Mouse (Mus musculus): ENCODE measurements around the gene Trpm1. TPM values are rescaled to one million over a fixed set of nuclear protein-coding genes. Genes with fewer than 3 reads are reported as not detected.
A peak's percentile ranks its signal among the peaks of the same experiment; 100 is the strongest.

Trpm1 gene
- polyA plus RNA-seq, 1 experiment from 2014 or later = 16.1 TPM

GRCm38 (mm10) chr7:64287414-64288091, 133.9 kb downstream of the Trpm1 start, which contains the start of gene Mtmr10:
Gene Mtmr10 (plus strand): TSS chr7:64287653.
- DNase-seq (ENCODE audit: low spot score) (peak; percentile 97), ATAC-seq (replicated peaks; ENCODE audit: insufficient number of reproducible peaks, low FRiP score, low TSS enrichment, low read depth) (peak; percentile 96)
- under 1% methylated on average over 76 of the region's 77 CpGs for WGBS
- Histone ChIP-seq H3K4me2 (ENCODE audit: low read depth, low read length) (peak within 1 kb of the TSS; percentile 57), H3K4me1 (ENCODE audit: control insufficient read depth, insufficient read depth, low read length) (no peaks in the 10 kb centered on the region), H3K9me3 (replicated peaks; ENCODE audit: control insufficient read depth, low read length) (no peaks in the 10 kb centered on the region), H3K4me3 (ENCODE audit: low read depth, low read length) (peak within 1 kb of the TSS; percentile 53), H3K27me3 (ENCODE audit: control insufficient read depth, insufficient read depth, low read length) (no peaks in the 10 kb centered on the region), H3K9ac (replicated peaks; ENCODE audit: low read length) (peak within 1 kb of the TSS; percentile 64), H3K27ac (replicated peaks; ENCODE audit: low read depth, low read length) (no peak within 1 kb of the TSS), H3K36me3 (replicated peaks; ENCODE audit: control insufficient read depth, insufficient read depth, low read depth, low read length) (no peaks in the 10 kb centered on the region)

DNA sequence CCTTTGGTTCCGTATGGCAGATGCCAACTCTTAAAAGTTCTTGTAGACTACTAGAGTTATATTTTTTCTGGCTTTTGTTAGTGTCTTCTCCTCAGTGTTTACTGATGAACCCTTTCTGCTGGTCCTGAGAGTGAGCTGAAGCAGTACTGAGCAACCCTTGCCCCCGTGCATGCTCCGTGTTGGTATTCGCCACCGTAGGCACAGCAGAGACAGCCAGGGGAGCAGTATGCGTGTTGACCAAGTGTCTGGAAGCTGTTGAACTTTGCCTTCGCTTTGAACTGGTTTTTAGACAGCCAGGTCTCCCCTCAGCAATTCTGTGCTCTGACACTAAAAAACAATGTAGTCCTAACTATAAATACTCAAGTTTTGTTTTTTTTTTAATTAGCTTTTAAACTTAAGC, 135.8 kb downstream of the Trpm1 start:
- H3K4me3 ChIP-seq (ENCODE audit: low read depth, low read length) = no peak overlapping the region
- no peaks in the 10 kb centered on the region for H3K27me3 ChIP-seq (ENCODE audit: control insufficient read depth, insufficient read depth, low read length)
- DNase-seq (ENCODE audit: low spot score) (no peak), ATAC-seq (replicated peaks; ENCODE audit: insufficient number of reproducible peaks, low FRiP score, low TSS enrichment, low read depth) (no peak)
- no peaks in the 10 kb centered on the region for H3K9me3 ChIP-seq (replicated peaks; ENCODE audit: control insufficient read depth, low read length)
- no peak overlapping the region for H3K9ac ChIP-seq (replicated peaks; ENCODE audit: low read length)
- no peak overlapping the region for H3K27ac ChIP-seq (replicated peaks; ENCODE audit: low read depth, low read length)
- 91% methylated on average over 7 of the region's 7 CpGs for WGBS
- no peaks in the 10 kb centered on the region for H3K36me3 ChIP-seq (replicated peaks; ENCODE audit: control insufficient read depth, insufficient read depth, low read depth, low read length)
- no peaks in the 10 kb centered on the region for H3K4me1 ChIP-seq (ENCODE audit: control insufficient read depth, insufficient read depth, low read length)
- no peak overlapping the region for H3K4me2 ChIP-seq (ENCODE audit: low read depth, low read length)

GRCm38 (mm10) chr7:64290431-64290830, 136.8 kb downstream of the Trpm1 start:
- ATAC-seq (replicated peaks; ENCODE audit: insufficient number of reproducible peaks, low FRiP score, low TSS enrichment, low read depth) (no peak), DNase-seq (ENCODE audit: low spot score) (no peak)
- Histone ChIP-seq H3K4me2 (ENCODE audit: low read depth, low read length) (no peak overlapping the region), H3K9ac (replicated peaks; ENCODE audit: low read length) (no peak overlapping the region), H3K4me1 (ENCODE audit: control insufficient read depth, insufficient read depth, low read length) (no peaks in the 10 kb centered on the region), H3K9me3 (replicated peaks; ENCODE audit: control insufficient read depth, low read length) (no peaks in the 10 kb centered on the region), H3K4me3 (ENCODE audit: low read depth, low read length) (no peak overlapping the region), H3K27me3 (ENCODE audit: control insufficient read depth, insufficient read depth, low read length) (no peaks in the 10 kb centered on the region), H3K27ac (replicated peaks; ENCODE audit: low read depth, low read length) (no peak overlapping the region), H3K36me3 (replicated peaks; ENCODE audit: control insufficient read depth, insufficient read depth, low read depth, low read length) (no peaks in the 10 kb centered on the region)
- 87% methylated on average over 6 of the region's 6 CpGs for WGBS

DNA sequence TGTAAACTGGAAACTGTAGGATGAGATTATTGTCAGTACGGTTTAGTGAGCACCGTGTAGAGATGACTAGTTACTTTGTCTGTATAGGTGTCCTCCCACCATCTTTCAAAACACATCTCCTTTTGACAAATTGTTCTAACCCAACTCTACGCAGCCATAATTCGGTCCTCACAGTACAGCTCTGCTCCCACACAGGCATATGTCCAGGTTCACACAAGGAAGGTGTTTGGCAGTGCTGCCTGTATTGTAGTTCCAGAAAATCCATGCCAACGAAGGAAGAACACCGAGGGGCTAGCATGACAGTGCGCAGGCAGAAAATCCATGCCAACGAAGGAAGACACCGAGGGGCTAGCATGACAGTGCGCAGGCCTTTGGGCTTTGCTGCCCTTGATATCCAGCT, 138.1 kb downstream of the Trpm1 start:
- Histone ChIP-seq H3K4me1 (ENCODE audit: control insufficient read depth, insufficient read depth, low read length) (no peaks in the 10 kb centered on the region), H3K27ac (replicated peaks; ENCODE audit: low read depth, low read length) (no peak overlapping the region), H3K9ac (replicated peaks; ENCODE audit: low read length) (no peak overlapping the region), H3K4me3 (ENCODE audit: low read depth, low read length) (no peak overlapping the region), H3K9me3 (replicated peaks; ENCODE audit: control insufficient read depth, low read length) (no peaks in the 10 kb centered on the region), H3K36me3 (replicated peaks; ENCODE audit: control insufficient read depth, insufficient read depth, low read depth, low read length) (no peaks in the 10 kb centered on the region), H3K27me3 (ENCODE audit: control insufficient read depth, insufficient read depth, low read length) (no peaks in the 10 kb centered on the region), H3K4me2 (ENCODE audit: low read depth, low read length) (no peak overlapping the region)
- no peak for ATAC-seq (replicated peaks; ENCODE audit: insufficient number of reproducible peaks, low FRiP score, low TSS enrichment, low read depth)
- 95% methylated on average over 10 of the region's 10 CpGs for WGBS
- no peak for DNase-seq (ENCODE audit: low spot score)

DNA sequence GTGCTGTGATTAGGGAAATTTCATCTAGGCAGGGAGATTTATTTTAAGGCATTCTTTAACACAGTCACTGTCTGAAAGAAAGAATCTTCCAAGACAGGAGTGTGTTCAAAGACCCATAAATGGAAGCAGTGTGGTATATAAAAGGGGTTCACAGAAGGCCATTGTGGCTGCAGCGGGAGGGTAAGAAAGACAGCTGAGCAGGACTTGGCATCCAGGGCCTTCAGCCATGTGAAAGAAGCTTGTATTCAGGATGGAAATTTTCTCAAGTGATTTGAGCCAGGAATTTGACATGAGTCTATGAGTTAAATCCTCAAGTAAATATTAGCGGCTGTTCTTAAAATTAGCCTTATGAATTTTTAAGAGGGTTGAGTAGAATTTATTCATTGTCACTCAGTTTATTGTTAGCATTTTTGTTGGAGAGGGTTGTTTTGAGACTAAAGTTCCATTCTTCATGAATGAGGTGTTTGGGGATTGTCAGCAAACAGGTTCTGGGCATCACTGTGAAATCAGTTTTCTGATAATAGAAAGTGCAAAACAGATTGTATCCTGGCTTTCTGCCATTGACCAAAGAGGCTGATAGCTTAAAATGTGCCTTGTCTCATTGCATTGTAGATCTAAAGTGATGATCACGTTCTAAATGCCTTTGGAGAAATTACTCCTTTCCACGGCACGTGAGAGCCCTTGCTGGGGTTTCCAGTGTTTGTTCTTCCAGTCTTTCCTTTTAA, 142.8 kb downstream of the Trpm1 start:
- H3K9me3 ChIP-seq (replicated peaks; ENCODE audit: control insufficient read depth, low read length) = no peaks in the 10 kb centered on the region
- no peak overlapping the region for H3K4me3 ChIP-seq (ENCODE audit: low read depth, low read length)
- 57% methylated on average over 5 of the region's 5 CpGs for WGBS
- H3K27ac ChIP-seq (replicated peaks; ENCODE audit: low read depth, low read length) = no peak overlapping the region
- DNase-seq (ENCODE audit: low spot score) (no peak), ATAC-seq (replicated peaks; ENCODE audit: insufficient number of reproducible peaks, low FRiP score, low TSS enrichment, low read depth) (no peak)
- H3K4me1 ChIP-seq (ENCODE audit: control insufficient read depth, insufficient read depth, low read length) = no peaks in the 10 kb centered on the region
- no peaks in the 10 kb centered on the region for H3K27me3 ChIP-seq (ENCODE audit: control insufficient read depth, insufficient read depth, low read length)
- H3K4me2 ChIP-seq (ENCODE audit: low read depth, low read length) = no peak overlapping the region
- no peak overlapping the region for H3K9ac ChIP-seq (replicated peaks; ENCODE audit: low read length)
- H3K36me3 ChIP-seq (replicated peaks; ENCODE audit: control insufficient read depth, insufficient read depth, low read depth, low read length) = no peaks in the 10 kb centered on the region

- no peak overlapping the region for H3K27ac ChIP-seq (replicated peaks; ENCODE audit: low read depth, low read length)
- ATAC-seq (replicated peaks; ENCODE audit: insufficient number of reproducible peaks, low FRiP score, low TSS enrichment, low read depth) (no peak), DNase-seq (ENCODE audit: low spot score) (no peak)
- H3K4me3 ChIP-seq (ENCODE audit: low read depth, low read length) = no peak overlapping the region
- no peak overlapping the region for H3K9ac ChIP-seq (replicated peaks; ENCODE audit: low read length)
- WGBS = 85% methylated on average over 7 of the region's 7 CpGs
- H3K36me3 ChIP-seq (replicated peaks; ENCODE audit: control insufficient read depth, insufficient read depth, low read depth, low read length) = no peaks in the 10 kb centered on the region
- no peaks in the 10 kb centered on the region for H3K4me1 ChIP-seq (ENCODE audit: control insufficient read depth, insufficient read depth, low read length)
- H3K4me2 ChIP-seq (ENCODE audit: low read depth, low read length) = no peak overlapping the region
- H3K27me3 ChIP-seq (ENCODE audit: control insufficient read depth, insufficient read depth, low read length) = no peaks in the 10 kb centered on the region
- H3K9me3 ChIP-seq (replicated peaks; ENCODE audit: control insufficient read depth, low read length) = no peaks in the 10 kb centered on the region
These were observed 156.6 kb downstream of the Trpm1 start for GRCm38 (mm10) chr7:64310241-64310640.

DNA sequence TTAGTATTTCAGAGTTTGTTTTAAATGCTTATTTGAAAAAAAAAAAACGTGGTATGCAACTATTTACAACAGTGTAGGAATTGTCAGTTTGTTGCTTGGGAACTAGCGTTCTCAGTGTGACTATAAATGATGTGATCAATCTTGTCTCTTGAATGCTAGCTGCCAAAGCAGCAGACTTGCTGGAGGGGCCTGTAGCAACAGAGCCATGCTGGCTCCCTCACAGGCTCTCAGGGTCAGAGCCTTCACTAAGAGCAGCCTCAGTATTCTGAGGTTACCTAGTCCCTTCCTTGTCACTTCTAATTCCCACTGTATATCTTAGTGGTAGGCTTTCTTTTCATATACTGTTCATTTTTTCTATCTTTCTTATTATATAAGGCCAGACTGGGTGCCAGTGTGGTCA, 157.1 kb downstream of the Trpm1 start:
- Histone ChIP-seq H3K4me3 (ENCODE audit: low read depth, low read length) (no peak overlapping the region), H3K9me3 (replicated peaks; ENCODE audit: control insufficient read depth, low read length) (no peaks in the 10 kb centered on the region), H3K36me3 (replicated peaks; ENCODE audit: control insufficient read depth, insufficient read depth, low read depth, low read length) (no peaks in the 10 kb centered on the region), H3K27ac (replicated peaks; ENCODE audit: low read depth, low read length) (no peak overlapping the region), H3K4me1 (ENCODE audit: control insufficient read depth, insufficient read depth, low read length) (no peaks in the 10 kb centered on the region), H3K4me2 (ENCODE audit: low read depth, low read length) (no peak overlapping the region), H3K27me3 (ENCODE audit: control insufficient read depth, insufficient read depth, low read length) (no peaks in the 10 kb centered on the region), H3K9ac (replicated peaks; ENCODE audit: low read length) (no peak overlapping the region)
- WGBS = 72% methylated on average over 2 of the region's 2 CpGs
- ATAC-seq (replicated peaks; ENCODE audit: insufficient number of reproducible peaks, low FRiP score, low TSS enrichment, low read depth) (no peak), DNase-seq (ENCODE audit: low spot score) (no peak)

GRCm38 (mm10) chr7:64312811-64313210, 159.2 kb downstream of the Trpm1 start:
- Histone ChIP-seq H3K36me3 (replicated peaks; ENCODE audit: control insufficient read depth, insufficient read depth, low read depth, low read length) (no peaks in the 10 kb centered on the region), H3K9ac (replicated peaks; ENCODE audit: low read length) (no peak overlapping the region), H3K4me3 (ENCODE audit: low read depth, low read length) (no peak overlapping the region), H3K27ac (replicated peaks; ENCODE audit: low read depth, low read length) (no peak overlapping the region), H3K4me1 (ENCODE audit: control insufficient read depth, insufficient read depth, low read length) (no peaks in the 10 kb centered on the region), H3K9me3 (replicated peaks; ENCODE audit: control insufficient read depth, low read length) (no peaks in the 10 kb centered on the region), H3K27me3 (ENCODE audit: control insufficient read depth, insufficient read depth, low read length) (no peaks in the 10 kb centered on the region), H3K4me2 (ENCODE audit: low read depth, low read length) (no peak overlapping the region)
- no peak for DNase-seq (ENCODE audit: low spot score)
- WGBS = 93% methylated on average over 7 of the region's 7 CpGs
- ATAC-seq (replicated peaks; ENCODE audit: insufficient number of reproducible peaks, low FRiP score, low TSS enrichment, low read depth) = no peak
